Mouse (Mus musculus) adrenal gland, postnatal 10 days (tissue): ENCODE results near the gene Camta1. TPM values are rescaled to one million over a fixed set of nuclear protein-coding genes. Genes with fewer than 3 reads are reported as not detected.

Experiments used
- DNase-seq: peaks from one replicate; pipeline ENCODE4 v3.0.0; 2021; ENCODE audit warnings: mixed read lengths
- total RNA-seq, 2 experiments: library from RNA; stranded (reverse); gene quantifications; 2 replicates each; pipeline ENCODE4 v1.2.3; 2021

Camta1 gene
- total RNA-seq, 2 experiments from 2014 or later, result 46.3 to 50.3 TPM

DNA sequence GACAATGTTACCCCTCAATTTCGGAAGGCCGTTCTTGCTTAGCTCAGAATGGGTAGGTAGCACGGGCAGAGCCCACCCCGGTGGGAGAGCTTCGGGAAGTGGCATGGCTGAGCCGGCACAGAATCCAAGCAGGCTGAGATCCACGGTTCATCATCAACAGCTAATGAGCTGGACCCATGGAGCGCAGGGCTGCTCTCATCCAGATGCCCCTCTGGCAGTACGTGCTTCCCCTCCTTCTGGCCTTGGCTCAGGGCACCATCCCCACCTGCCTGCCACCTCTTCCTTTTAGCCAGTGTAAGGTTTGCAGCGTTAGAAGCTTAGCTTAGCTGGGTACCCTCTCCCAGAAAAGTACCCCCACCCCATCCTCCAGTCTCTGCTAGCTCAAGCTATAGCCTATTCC is 545.2 kb downstream of the Camta1 start:
- no peak for DNase-seq

DNA sequence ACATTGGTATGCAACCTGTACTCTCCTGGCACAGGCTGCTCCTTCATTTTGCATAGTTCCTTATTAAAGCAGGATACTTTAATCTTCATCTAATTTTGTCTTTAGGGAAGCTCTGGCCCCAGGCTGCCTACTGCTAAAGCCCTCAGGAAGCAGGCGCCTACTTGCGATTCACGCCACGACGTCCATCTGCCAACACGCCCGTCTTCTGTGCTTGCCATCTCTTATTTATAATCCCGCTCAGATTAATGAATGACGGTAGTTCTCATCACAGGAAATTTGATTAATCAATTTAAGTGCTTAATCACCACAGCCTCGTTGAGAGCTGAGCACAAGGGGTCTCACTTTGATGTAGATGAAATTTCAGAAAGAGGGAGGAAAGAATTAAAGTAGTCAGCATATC is 546.0 kb downstream of the Camta1 start:
- no peak for DNase-seq

DNA sequence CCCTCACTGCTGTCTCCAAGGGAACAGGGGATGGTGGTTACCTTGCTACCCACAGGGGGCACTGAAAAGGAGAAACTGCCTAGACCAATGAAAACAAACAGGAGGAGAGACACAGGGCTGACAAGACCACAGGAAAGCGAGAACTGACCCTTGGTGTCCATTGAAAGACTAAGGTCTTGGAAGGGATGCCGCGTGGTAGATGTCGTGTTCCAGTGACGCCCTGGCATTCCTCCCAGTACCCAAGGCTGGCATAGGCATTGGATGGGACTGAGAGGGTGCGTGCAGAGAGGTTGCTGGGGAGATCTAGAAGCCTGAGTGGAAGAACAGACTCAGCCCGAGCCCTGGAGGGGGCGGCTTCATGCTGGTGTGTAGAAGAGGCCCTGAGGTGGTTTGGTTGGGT is 550.9 kb downstream of the Camta1 start:
- no peak for DNase-seq

DNA sequence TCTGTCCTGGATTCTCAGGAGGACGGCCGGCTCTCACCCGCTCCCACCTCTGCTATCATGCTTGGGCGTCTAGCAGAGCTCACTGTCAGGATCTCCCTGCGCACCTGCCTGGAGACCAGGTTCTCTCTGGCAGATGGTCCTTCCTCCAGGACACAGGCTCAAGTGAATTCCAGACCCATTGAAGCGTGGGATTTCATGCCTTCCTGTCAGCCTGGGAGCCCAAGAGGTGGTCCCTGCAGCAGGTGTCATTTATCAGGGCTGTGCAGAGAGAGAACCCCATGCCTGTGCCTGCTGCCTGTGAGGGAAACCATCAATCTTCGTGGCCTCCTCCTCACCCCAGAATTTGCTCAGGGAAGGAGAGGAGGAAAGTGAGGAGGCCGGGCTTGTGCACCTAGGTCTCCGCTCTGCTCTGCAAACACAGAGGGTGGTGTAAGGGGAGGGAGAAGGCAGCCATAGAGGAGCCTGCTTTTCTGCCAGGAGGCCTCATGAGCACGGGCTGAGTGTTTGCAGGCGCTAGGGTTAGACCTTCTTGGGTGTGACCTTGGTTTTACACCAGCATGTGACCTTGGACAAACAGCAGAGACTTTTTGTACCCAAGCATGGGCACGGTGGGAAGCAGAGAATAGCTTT is 551.5 kb downstream of the Camta1 start:
- no peak for DNase-seq

DNA sequence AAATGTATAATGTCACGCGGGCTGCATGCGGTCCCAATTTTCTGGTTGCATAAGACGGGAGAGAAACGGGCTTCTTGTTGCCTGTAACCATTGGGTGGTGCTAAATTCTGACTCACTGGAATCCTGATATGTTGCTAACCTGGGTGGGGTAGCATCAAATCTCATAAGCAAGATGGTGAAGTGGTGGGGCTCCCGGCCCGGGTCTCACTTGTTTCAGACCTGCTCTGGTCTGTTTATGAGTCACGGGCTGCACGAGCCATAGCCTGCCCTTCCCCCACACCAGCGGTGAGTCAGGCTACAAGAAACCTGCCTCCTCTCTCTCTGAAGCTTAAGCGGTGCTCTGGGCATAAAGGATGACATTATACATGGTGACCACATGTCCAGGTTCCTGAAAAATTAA is 554.8 kb downstream of the Camta1 start:
- no peak for DNase-seq

DNA sequence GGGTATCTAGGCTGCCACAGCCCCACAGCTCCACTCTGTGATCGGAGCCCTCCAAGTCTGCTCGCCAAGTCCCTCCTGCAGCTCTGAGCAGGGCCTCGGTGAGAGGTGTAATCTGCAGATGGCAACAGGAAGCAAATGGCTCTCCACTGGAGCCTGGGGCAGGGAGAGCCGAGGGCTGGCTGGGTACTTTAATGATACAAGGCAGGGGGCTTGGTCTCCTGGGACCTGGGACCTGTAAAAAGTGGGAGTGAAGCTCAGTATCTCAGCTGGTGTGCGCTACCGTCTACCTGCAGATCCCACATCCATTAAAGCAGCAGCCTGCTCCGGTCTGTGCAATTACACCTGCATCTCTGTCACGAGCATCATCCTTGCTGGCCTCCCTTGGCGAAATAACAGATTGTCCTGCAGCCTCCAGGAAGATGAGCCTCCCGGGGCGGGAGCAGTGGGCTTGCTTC is 555.3 kb downstream of the Camta1 start:
- DNase-seq, result no peak

DNA sequence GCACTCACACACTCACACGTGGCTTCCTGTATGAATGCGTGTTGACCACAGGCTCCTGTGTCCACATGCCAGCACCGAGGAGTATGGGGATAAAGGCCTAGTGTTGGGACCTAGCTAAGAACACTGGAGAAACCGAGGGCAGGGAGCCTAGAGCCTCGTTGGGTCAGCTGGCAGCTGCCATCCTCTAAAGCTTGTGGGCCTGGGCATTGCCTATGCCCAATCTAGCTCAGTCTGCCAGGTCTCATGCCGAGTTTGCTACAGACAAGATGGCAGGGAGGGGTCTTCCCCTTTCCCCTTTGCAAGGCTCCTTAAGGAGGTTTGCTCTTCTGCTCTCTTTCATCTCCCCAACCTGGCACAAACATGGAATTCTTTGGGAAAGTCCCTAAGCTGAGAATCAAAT is 555.9 kb downstream of the Camta1 start:
- DNase-seq, result no peak

DNA sequence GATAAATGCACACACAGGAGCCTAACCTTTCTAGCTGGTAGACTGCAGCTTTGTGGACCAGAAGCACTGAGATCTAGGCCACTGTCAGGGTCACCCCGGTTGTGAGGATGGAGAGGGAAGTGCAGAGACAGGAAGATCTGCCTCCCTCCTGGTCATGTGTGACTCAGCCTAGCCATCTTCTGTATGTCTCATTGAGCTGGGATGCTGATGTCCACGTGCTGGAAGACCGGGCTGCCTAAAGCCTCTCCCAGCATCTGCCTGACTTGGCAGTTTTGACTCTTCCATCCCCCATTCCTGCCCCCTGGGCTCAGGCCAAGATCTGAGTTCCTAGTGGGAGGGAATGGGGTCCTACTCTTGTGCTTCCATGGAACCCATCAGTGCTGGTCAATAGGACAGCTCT is 557.7 kb downstream of the Camta1 start:
- no peak for DNase-seq

DNA sequence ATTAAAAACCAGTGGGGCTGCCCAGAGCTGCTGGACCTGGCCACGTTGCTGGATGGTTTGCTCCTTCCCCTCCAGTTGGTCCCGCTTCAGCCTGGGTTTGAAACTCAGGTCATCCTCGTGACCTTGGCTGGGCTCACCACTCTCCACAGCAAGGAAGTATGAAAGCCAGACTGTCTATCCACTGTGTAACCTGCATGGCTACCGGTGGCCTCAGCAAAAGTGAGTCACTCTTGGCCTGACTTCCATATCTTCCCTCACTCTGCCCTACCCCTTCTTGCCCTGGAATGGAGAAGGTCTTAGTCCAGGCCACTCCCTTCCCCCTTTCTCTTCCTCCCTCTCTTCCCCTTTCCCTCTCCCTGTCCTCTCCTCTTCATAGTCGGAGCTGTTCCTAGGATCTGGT is 558.2 kb downstream of the Camta1 start:
- DNase-seq, result no peak

DNA sequence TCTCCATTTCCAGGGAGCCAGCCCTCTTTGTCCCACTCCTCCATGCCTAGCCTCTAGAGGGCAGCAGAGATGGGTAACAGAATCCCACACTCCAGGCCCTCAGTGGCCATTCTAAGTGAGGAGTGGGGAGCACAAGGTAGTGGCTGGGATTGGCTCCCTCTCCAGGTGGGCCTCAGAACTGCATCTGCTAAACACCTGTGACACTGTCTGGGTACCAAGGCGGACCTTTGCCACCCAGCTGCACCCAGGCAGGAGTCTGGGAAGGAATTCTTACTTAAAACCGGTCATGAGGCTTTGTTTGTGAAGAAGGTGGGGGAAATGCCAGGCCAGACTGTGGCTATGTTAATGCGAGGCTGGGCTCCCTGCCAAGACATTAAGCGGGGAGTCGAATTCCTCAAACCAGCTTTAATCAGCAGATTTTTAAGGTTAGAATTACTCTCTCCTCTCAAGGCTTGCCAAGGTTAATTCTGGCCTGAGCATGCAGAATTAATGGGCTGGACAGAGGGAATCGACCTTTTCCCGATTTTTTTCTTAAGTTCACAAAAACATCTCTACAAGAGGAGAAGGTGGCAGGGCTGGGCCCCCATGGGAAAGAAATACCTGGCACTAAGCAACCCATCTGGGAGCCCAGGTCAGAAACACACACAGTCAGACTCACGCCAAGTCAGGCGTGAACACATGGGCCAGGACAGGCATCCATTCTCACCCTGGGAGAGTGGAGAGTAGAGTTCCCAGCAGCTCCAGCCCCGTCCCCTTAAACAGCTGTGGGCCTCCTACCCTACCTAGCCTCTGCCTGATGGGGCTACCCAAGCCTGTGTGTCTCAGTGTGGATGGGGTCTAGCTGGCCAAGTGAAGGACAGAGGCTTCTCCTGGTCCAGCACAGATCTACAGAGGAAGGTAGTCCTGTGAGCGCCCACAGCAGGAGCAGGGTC is 559.2 kb downstream of the Camta1 start:
- peak; percentile 43 for DNase-seq

DNA sequence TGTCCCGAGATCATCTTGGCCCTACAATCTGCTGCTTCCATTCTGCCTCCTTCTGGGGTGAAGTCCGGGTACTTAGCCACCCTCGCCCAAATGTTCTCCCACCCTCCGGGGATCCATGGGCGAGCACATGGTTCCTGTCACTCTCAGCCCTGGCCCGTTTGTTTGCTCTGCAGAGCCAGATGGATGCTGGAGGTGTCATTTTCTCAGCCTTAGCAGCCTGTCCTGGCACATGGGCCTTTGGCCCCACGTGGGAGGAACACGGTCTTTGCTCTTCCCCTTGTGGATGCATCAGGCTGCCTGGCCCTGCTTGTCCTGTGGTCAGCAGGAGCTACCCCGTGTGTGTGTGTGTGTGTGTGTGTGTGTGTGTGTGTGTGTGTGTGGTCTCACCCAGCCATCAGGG is 560.3 kb downstream of the Camta1 start:
- DNase-seq, result no peak

DNA sequence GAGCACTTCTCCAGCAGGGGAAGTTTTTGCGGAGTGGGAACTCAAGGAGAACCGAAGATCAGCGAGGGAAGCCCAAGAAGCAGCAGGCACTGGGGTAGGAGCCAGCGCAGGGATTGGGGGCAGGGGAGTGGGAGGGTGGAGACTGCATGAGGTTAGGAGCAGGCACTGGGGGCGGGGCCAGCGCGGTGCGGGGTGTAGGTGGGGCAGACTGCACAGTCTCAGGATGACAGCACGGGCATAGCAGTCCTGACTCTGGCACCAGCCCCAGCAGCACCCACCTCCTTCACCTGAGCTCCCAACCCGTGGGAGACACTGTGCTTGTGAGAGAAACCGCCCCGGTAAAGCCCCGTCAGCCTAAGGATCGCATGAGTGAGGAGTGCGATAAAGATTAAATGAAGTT is 561.0 kb downstream of the Camta1 start:
- peak; percentile 14 for DNase-seq

DNA sequence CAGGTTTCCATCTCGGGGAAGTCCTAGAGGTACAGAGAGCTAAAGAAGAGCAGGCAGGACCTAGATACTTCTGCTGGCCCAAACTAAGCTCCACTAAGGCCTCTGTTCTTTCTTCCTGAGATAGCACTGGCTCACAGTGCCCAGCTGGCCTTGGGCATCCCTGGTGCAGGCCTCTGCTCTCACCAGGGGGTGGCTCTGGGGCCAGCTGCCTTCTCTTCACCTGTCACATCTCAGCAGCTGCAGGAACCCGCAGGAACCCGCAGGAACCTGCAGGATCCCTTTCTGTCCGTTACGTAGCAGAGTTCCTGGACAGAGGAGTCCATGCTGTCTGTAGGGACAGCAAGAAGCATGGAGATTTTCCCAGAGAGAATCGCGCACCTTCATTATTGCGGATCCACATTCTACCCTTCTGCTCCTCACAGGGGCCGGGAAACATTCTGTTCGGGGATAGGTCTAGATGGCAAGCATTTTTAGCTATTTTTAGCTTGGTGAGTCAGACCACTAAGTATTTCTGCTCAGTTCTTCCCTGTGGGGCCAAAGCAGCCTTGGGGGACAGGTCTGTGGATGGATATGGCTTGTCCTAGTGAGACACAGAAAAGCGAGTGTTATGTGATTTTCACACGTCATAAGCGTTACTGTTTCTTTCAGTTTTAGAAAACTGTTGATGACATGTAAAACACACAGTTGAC is 566.0 kb downstream of the Camta1 start:
- DNase-seq, result no peak

DNA sequence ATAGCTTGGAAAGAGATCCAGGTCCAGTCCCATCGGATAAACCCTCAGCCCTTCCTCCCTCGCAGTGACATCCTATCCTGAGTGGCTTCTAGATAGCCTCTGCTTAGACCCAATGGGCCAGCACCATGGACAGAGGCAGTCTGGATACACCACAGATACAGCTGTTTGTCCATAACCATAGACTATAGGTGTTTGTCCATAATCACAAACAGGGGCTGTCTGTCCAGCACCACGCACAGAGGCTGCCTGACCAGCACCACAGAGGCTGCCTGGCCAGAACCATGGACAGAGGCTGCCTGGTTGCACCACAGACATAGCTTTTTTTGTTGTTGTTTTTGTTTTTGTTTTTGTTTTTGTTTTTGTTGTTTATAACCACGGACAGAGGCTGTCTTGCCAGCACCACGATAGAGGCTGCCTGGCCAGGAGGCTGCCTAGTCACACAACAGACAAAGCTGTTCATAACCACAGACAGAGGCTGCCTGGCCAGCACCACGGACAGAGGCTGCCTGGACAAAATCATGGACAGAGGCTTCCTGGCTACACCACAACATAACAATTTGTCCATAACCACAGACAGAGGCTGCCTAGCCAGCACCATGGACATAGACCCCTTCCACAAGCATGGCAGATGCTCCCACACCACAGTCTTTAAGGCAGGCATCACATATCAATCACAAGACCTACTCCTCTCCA is 572.6 kb downstream of the Camta1 start:
- peak; percentile 70 for DNase-seq

DNA sequence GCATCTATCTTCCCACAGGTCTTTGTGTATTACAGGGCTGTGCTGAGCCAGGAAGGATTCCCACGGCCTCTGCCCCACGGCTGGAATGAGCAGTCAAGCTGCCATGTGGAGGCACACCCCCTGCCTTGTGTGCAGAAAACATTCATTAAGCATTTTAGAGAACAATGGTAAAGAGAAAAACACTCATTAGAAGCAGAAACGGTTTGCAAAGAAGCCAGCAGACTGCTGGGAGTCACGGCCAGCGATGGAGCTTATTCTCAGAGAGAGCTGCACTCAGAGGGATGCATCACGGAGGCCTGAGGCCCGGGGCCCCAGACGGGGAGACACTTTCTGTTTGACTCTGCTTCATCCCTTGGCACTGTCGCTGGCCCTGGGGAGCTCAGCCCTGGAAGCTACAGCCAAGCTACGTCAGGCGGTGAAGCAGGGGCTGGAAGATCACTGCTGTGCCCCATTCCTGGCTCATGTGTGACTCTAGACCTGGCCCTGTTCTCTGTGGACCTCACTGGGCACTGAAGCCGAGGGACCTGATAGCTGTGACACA is 575.7 kb downstream of the Camta1 start:
- DNase-seq, result no peak

DNA sequence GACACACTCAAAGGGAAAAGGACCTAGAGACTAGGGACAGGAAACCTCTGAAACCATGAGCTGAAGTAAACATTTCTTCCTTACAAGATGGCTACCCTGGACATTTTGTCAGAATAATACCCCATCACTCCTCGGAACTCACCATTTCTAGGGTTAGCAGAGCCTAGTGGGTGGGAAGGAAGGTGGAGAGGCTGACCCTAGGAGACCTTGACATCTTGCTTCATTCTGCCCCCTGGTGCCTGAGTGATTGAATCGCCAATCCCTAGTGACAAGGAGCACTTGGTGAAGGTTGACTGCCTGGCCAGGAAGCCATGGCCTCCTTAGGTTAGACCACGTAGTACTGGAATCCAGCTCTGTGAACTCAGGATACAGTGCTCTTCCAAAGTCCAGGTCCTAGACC is 576.2 kb downstream of the Camta1 start:
- DNase-seq, result no peak

DNA sequence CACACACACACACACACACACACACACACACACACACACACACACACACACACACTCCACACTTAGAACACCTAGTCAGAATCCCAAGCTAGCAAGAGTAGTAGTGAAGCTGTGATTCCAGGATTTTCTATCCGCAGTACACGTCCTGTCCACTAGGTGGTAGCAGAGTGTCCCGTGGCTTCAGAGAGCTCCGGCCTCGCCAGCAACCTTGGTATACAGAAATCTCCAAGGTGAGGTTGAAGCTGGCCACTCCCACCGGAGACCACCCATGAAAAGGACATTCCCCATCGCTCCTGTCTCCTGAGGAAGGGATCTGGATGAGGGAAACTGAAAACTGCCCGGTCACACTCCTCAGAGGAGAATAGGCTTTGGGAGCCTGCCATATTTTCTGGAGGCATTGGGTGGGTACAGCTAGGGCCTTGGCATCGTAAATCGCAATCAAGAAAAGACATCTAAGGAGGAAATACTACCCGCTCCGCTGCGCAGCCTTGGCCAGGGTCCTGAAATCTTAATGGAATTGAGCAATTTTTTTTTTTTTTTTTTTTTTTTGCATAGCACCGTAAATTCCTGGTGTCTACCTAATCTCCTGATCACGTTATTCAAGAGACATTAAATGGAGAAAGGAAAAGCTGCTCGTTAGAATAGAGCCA is 578.5 kb downstream of the Camta1 start:
- DNase-seq, result peak; percentile 76

DNA sequence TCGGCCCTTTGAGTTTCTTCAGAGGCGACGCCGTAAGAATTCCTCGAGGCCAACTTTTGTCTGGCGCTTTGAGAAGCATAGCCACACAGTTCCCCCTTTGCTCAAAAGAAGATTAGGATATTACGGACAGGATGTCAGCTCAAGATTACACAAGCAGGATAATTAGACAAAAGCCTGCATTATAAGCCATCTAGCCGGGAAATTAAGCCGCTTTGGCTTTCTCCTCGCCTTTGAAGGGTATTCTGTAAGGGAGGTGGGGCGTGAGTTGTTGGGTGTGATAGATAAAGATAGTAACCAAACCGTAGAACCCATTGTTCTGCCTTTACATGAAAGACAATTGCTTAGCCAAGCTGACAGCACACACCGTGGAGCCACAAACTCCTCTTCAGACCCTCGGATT is 579.6 kb downstream of the Camta1 start:
- DNase-seq, result no peak

DNA sequence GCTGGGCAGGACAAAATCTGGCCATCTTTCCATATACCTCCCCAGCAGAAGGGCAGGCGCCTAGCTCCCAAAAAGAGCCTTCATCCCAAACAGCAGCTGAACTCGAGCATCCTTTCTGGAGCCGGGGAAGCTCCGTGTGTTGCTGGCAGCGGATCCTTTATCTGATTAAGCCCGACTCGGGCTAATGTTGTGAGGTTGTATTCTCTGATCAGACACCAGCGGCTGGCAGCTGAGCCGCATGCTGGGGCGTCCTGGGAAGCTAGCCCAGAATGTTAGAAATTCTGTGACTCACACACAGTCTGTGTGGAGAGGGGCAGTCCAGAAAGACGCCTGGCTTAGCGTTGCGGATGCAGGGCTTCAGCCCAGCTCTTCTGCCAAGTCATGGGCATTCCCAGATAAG is 586.4 kb downstream of the Camta1 start:
- DNase-seq, result peak; percentile 60

DNA sequence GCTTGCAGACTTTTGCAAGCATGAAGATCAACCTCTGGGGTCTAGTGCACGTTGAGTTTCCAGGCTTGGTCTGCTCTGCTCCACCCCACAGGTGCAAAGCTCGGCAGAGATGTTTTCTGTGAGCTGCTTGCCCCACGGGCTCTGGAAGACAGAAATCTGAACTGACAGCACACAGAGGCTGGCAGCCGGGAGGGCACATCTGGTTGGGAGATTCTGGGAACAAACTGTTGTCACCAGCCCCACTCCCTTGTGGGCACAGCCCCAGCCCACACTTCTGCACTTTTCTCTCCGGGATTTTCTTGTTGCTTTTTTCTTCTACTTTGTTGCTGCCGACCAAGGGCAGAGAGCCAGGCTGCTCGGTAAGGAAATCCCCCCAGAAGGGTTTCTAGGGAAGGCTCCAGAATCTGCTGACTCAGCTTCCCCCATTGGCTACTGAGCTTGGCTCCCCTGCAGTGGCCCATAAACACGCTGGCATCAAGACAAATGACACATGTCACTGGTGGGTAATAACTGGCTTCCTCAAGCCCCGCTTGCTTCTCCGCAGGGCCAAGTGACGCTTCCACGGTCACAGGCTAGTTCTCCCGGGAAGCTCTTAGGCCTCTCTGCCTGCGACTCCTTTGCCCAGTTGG is 597.8 kb downstream of the Camta1 start:
- no peak for DNase-seq

DNA sequence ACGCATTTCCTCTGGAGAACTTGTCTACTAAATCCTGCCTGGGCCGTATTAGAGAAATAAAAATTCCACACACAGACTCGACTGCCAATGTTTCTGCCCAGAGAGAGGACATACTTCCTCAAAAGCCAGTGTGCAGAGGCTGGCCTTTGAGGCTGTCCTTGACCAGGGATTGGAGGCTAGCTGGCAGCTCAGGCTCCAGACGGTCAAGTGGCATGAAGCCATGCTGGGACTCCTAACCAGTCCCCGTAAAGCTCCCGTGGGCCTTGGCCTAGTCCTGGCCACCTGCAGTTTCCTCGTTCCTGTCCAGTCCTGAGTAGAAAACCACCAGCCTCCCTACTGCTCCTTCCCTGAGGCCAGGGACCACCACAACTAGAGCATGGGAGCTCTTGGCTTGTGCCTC is 598.6 kb downstream of the Camta1 start:
- DNase-seq, result peak; percentile 48
